Mouse (Mus musculus) MEL (cell line): ENCODE results near the gene Olfr1223. TPM values are rescaled to one million over a fixed set of nuclear protein-coding genes. Genes with fewer than 3 reads are reported as not detected.

ENCODE experiments used
- DNase-seq: peaks from one replicate; pipeline ENCODE4 v3.0.0; 2011; ENCODE audit warnings: low read depth, low spot score
- H3K27ac ChIP-seq: 2 replicates; pipeline ENCODE4 v1.5.1; 2012; ENCODE audit warnings: low read depth, mild to moderate bottlenecking, control low read depth, low read length, moderate library complexity; ENCODE audit not compliant: control insufficient read depth
- H3K27me3 ChIP-seq, 2 experiments: fragments of 150-350 bp in 1 of 2; sonication (generic) in 1 of 2; 2 replicates each; pipeline ENCODE4 v1.6.1; 2012; ENCODE audit warnings: low read length in 2 of 2, mild to moderate bottlenecking in 2 of 2, improper control_type of control experiment in 1 of 2, moderate library complexity in 1 of 2; ENCODE audit not compliant: insufficient read depth in 2 of 2, control insufficient read depth in 1 of 2
- H3K36me3 ChIP-seq, 2 experiments: 2 replicates each; pipeline ENCODE4 v1.6.1; 2012 to 2014; ENCODE audit warnings: low read length in 2 of 2, improper control_type of control experiment in 1 of 2, inconsistent platforms in 1 of 2, mild to moderate bottlenecking in 1 of 2; ENCODE audit not compliant: insufficient read depth in 2 of 2, control insufficient read depth in 1 of 2
- H3K4me1 ChIP-seq, 2 experiments: fragments of 150-350 bp in 1 of 2; sonication (generic) in 1 of 2; 2 replicates each; pipeline ENCODE4 v1.6.1; 2012; ENCODE audit warnings: low read length in 2 of 2, improper control_type of control experiment in 1 of 2, mild to moderate bottlenecking in 1 of 2; ENCODE audit not compliant: insufficient read depth in 2 of 2, control insufficient read depth in 1 of 2
- H3K4me3 ChIP-seq, 2 experiments: fragments of 150-350 bp in 1 of 2; sonication (generic) in 1 of 2; 2 replicates each; pipeline ENCODE4 v1.5.1; 2012; ENCODE audit warnings: low read depth in 2 of 2, low read length in 2 of 2, mild to moderate bottlenecking in 2 of 2, moderate library complexity in 2 of 2, control low read depth in 1 of 2, improper control_type of control experiment in 1 of 2; ENCODE audit not compliant: control insufficient read depth in 1 of 2, insufficient read depth in 1 of 2
- H3K79me2 ChIP-seq: 2 replicates; pipeline ENCODE4 v1.6.1; 2012; ENCODE audit warnings: mild to moderate bottlenecking, low read length, moderate library complexity; ENCODE audit not compliant: control insufficient read depth, poor library complexity, insufficient read depth
- H3K9ac ChIP-seq: 2 replicates; pipeline ENCODE4 v1.6.1; 2012; ENCODE audit warnings: low read depth, mild to moderate bottlenecking, control low read depth, low read length, moderate library complexity; ENCODE audit not compliant: control insufficient read depth, poor library complexity, severe bottlenecking
- H3K9me3 ChIP-seq: fragments of 150-350 bp; sonication (generic); replicated peaks from 2 replicates; pipeline ENCODE4 v1.6.1; 2012; ENCODE audit warnings: mild to moderate bottlenecking, low read length, improper control_type of control experiment, moderate library complexity; ENCODE audit not compliant: insufficient read depth
- BHLHE40 ChIP-seq: IDR thresholded peaks from 2 replicates; pipeline ENCODE4 v1.6.1; 2012; ENCODE audit warnings: low read depth, mild to moderate bottlenecking, inconsistent platforms, low read length, improper control_type of control experiment, borderline replicate concordance
- CHD1 ChIP-seq: IDR thresholded peaks from 2 replicates; pipeline ENCODE4 v1.6.1; 2012; ENCODE audit warnings: low read depth, mild to moderate bottlenecking, inconsistent platforms, low read length, improper control_type of control experiment
- CHD2 ChIP-seq: IDR thresholded peaks from 2 replicates; pipeline ENCODE4 v1.6.1; 2011; ENCODE audit warnings: low read length, improper control_type of control experiment
- EP300 ChIP-seq, 2 experiments: IDR thresholded peaks; 2 replicates each; pipeline ENCODE4 v1.6.1; 2011; ENCODE audit warnings: improper control_type of control experiment in 2 of 2, low read length in 2 of 2, low read depth in 1 of 2, mild to moderate bottlenecking in 1 of 2
- GATA1 ChIP-seq: IDR thresholded peaks from 2 replicates; pipeline ENCODE4 v1.6.1; 2011; ENCODE audit warnings: low read depth, low read length, improper control_type of control experiment
- MAFK ChIP-seq: IDR thresholded peaks from 2 replicates; pipeline ENCODE4 v1.6.1; 2011; ENCODE audit warnings: low read depth, mild to moderate bottlenecking, low read length, improper control_type of control experiment, borderline replicate concordance
- MAX ChIP-seq: IDR thresholded peaks from 2 replicates; pipeline ENCODE4 v1.6.1; 2011; ENCODE audit warnings: low read length, improper control_type of control experiment
- MEF2A ChIP-seq: IDR thresholded peaks from 2 replicates; pipeline ENCODE4 v1.6.1; 2014; ENCODE audit warnings: low read depth, mild to moderate bottlenecking, inconsistent platforms, low read length, improper control_type of control experiment; ENCODE audit not compliant: poor library complexity, insufficient replicate concordance, severe bottlenecking; ENCODE audit errors: extremely low read depth
- MXI1 ChIP-seq: IDR thresholded peaks from 2 replicates; pipeline ENCODE4 v1.6.1; 2011; ENCODE audit warnings: mild to moderate bottlenecking, low read depth, low read length, improper control_type of control experiment
- MYB ChIP-seq: IDR thresholded peaks from 2 replicates; pipeline ENCODE4 v1.6.1; 2011; ENCODE audit warnings: mild to moderate bottlenecking, low read depth, low read length, improper control_type of control experiment
- NRF1 ChIP-seq: IDR thresholded peaks from 2 replicates; pipeline ENCODE4 v1.6.1; 2014; ENCODE audit warnings: low read depth, mild to moderate bottlenecking, inconsistent platforms, low read length, improper control_type of control experiment, moderate library complexity; ENCODE audit not compliant: poor library complexity, insufficient read depth, severe bottlenecking
- POLR2AphosphoS5 ChIP-seq: IDR thresholded peaks from 2 replicates; pipeline ENCODE4 v1.6.1; 2012; ENCODE audit warnings: low read depth, borderline replicate concordance, mild to moderate bottlenecking, inconsistent platforms, low read length, moderate library complexity, mixed read lengths
- RAD21 ChIP-seq: IDR thresholded peaks from 2 replicates; pipeline ENCODE4 v1.6.1; 2011; ENCODE audit warnings: mild to moderate bottlenecking, low read depth, low read length, improper control_type of control experiment
- SIN3A ChIP-seq: IDR thresholded peaks from 2 replicates; pipeline ENCODE4 v1.6.1; 2012; ENCODE audit warnings: low read length, improper control_type of control experiment, inconsistent platforms
- SMC3 ChIP-seq: IDR thresholded peaks from 2 replicates; pipeline ENCODE4 v1.6.1; 2011; ENCODE audit warnings: low read depth, low read length, improper control_type of control experiment
- TBP ChIP-seq: IDR thresholded peaks from 2 replicates; pipeline ENCODE4 v1.8.0; 2011; ENCODE audit warnings: low read depth, low read length, improper control_type of control experiment
- TCF12 ChIP-seq: IDR thresholded peaks from 2 replicates; pipeline ENCODE4 v1.6.1; 2014; ENCODE audit warnings: low read depth, mild to moderate bottlenecking, inconsistent platforms, low read length, improper control_type of control experiment, moderate library complexity
- UBTF ChIP-seq: IDR thresholded peaks from 2 replicates; pipeline ENCODE4 v1.6.1; 2012; ENCODE audit warnings: low read depth, mild to moderate bottlenecking, inconsistent platforms, low read length, improper control_type of control experiment, moderate library complexity, borderline replicate concordance; ENCODE audit not compliant: insufficient read depth
- USF1 ChIP-seq: IDR thresholded peaks from 2 replicates; pipeline ENCODE4 v1.6.1; 2014; ENCODE audit warnings: low read depth, mild to moderate bottlenecking, inconsistent platforms, low read length, improper control_type of control experiment, moderate library complexity
- ZC3H11A ChIP-seq: IDR thresholded peaks from 2 replicates; pipeline ENCODE4 v1.6.1; 2012; ENCODE audit warnings: low read depth, mild to moderate bottlenecking, inconsistent platforms, low read length, improper control_type of control experiment
- ZKSCAN1 ChIP-seq: IDR thresholded peaks from 2 replicates; pipeline ENCODE4 v1.6.1; 2012; ENCODE audit warnings: low read depth, mild to moderate bottlenecking, inconsistent platforms, low read length, improper control_type of control experiment, moderate library complexity
- polyA plus RNA-seq, 2 experiments: library from polyadenylated mRNA; stranded (reverse) in 1 of 2; unstranded in 1 of 2; fragments of >175 nt in 1 of 2; fragments of >200 nt in 1 of 2; gene quantifications; 2 replicates each; pipeline versions ENCODE4 v1.2.1 to v1.2.4; 2012; ENCODE audit warnings: low replicate concordance in 2 of 2, low read depth in 1 of 2; ENCODE audit not compliant: insufficient read length in 2 of 2, insufficient read depth in 1 of 2, missing spikeins in 1 of 2
- total RNA-seq: library from RNA; depleted of rRNA; stranded (reverse); fragments of 300-350 nt; gene quantifications from 2 replicates; pipeline ENCODE4 v1.2.3, GENCODE M21; 2012

Olfr1223 gene
- total and polyA plus RNA-seq, 3 experiments: not detected

DNA sequence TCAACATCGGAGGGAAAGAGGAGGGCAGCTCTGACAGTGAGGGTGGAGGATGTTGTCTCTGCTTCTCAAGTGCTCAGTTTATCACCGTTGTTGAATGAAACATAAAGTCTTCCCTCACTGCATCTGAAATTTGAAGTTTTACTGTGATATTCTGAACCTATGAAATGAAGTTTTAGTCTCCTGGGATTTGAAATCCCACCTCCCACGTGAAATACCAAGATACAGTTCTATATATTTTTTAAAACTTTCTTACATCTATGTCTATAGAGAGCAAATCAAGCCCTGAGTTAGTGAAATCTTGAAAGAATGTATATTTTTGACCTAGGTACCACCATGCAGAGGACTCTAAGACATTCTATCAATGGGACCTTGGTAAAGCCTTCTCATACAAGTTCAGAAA lies 44.6 kb downstream of the Olfr1223 start, which contains the start of gene Olfr1220:
Gene Olfr1220 (minus strand): TSS at position 101 of the 400 bp plus-strand sequence.
- H3K27ac ChIP-seq: no peak within 1 kb of the TSS; the same call in 1 of the 2 replicates
- H3K27me3 ChIP-seq: no peaks in the 10 kb centered on the region
- TF ChIP-seq RAD21 (no peak), USF1 (no peak), ZKSCAN1 (no peak), MXI1 (no peak), GATA1 (no peak), CHD1 (no peak), MYB (no peak), CHD2 (no peak), SIN3A (no peak), MAX (no peak), MEF2A (no peak), BHLHE40 (no peak), MAFK (no peak), UBTF (no peak), NRF1 (no peak), POLR2AphosphoS5 (no peak), SMC3 (no peak), ZC3H11A (no peak), TBP (no peak)
- H3K36me3 ChIP-seq: no peaks in the 10 kb centered on the region
- H3K9ac ChIP-seq: no peak within 1 kb of the TSS
- H3K79me2 ChIP-seq: no peaks in the 10 kb centered on the region
- H3K9me3 ChIP-seq: no peaks in the 10 kb centered on the region
- no peak within 1 kb of the TSS for H3K4me3 ChIP-seq
- no peak for DNase-seq
- peaks cover 0 to 11% of the 10 kb centered on the region in 2 experiments; a peak in 2 of 4 replicates for H3K4me1 ChIP-seq

DNA sequence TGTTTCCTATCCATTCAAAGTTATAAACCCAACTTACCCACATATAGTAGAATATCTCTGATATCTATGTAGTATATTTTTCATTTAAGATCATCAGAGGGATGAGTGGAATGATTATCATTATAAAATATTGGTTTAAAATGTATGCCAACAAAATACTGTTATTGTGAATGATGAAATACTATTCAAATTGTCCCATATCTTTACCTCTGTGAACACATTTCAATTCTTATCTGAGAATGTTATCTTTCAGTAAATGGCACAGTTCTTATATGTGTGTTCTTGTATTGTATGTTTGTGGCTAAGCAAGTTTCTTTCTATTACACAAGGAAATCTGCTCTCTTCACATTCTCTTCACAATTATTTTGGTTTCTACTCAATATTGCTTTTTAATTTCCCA lies 45.7 kb downstream of the Olfr1223 start:
- DNase-seq: no peak
- no peak for TF ChIP-seq TBP
- peak in 1 of 2 experiments; percentile 60; a peak in 1 of 4 replicates for TF ChIP-seq EP300 (IDR thresholded peaks at IDR 0.05; ENCODE audit: low read depth in 1 of 2, low read length in 2 of 2)
- peak; percentile 66; the same call in 1 of the 2 replicates for TF ChIP-seq TCF12
- TF ChIP-seq, all 39 proteins: peak for 2
- Histone ChIP-seq H3K36me3 (no peaks in the 10 kb centered on the region), H3K4me1 (peaks cover 0 to 11% of the 10 kb centered on the region in 2 experiments; a peak in 2 of 4 replicates), H3K27me3 (no peaks in the 10 kb centered on the region), H3K79me2 (no peaks in the 10 kb centered on the region), H3K9me3 (no peaks in the 10 kb centered on the region), H3K27ac (no peak overlapping the region), H3K9ac (no peak overlapping the region), H3K4me3 (no peak overlapping the region)
